Mouse (Mus musculus): ENCODE data around the gene Apopt1.

DNA sequence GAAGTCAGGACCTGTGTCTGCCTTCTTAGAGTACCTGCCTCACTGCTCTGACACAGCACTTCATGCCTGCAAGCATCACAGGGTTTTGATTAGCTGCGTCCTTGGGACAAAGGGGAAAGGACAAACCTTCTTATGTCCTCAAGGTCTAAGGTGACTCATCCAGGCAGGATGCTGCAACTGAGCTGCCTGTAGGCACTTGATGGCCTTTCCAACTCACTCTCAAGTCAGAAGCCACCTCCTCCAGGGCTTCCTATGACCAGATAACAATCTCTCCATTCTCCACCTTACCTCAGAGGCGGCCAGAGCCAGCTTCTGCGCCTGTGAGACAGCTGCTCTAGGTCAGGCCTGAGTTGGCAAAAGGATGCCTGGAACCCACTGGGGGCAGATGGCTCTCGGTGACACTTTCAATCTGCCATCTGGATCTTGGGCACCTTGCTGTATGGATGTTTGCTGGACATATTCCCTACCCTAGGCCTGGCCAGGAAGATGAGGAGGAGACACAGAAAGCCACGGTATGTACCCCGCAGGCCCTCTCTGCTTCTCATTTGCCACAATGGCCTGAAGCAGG lies 14.6 kb upstream of the Apopt1 start:
- TF ChIP-seq POLR2A (IDR thresholded peaks at IDR 0.05; ENCODE audit: borderline replicate concordance, extremely low read depth, insufficient read depth, insufficient read length, poor library complexity, severe bottlenecking) (no peak), CTCF (IDR thresholded peaks at IDR 0.05; ENCODE audit: borderline replicate concordance, extremely low read depth, insufficient read depth, insufficient read length) (no peak)

All from brain, embryonic 14.5 days (tissue).